Mouse (Mus musculus) E14TG2a.4 (cell line): ENCODE results near the gene Otop3.

Experiments
- H3K27me3 ChIP-seq: 2 replicates; pipeline ENCODE4 v1.6.1; 2014; ENCODE audit warnings: low read length, control low read depth; ENCODE audit not compliant: insufficient read depth
- H3K36me3 ChIP-seq: 2 replicates; pipeline ENCODE4 v1.6.1; 2014; ENCODE audit warnings: low read length, control low read depth; ENCODE audit not compliant: insufficient read depth
- H3K4me1 ChIP-seq: replicated peaks from 2 replicates; pipeline ENCODE4 v1.6.1; 2014; ENCODE audit warnings: low read depth, low read length, control low read depth
- H3K4me3 ChIP-seq: replicated peaks from 2 replicates; pipeline ENCODE4 v1.5.1; 2014; ENCODE audit warnings: mild to moderate bottlenecking, low read length
- H3K9me3 ChIP-seq: 2 replicates; pipeline ENCODE4 v1.6.1; 2014; ENCODE audit warnings: low read length, control low read depth
- CTCF ChIP-seq: conservative IDR thresholded peaks from 2 replicates; pipeline ENCODE4 v1.5.1; 2014; ENCODE audit warnings: low read length
- NANOG ChIP-seq: IDR thresholded peaks from 2 replicates; pipeline ENCODE4 v1.6.1; 2014; ENCODE audit warnings: borderline replicate concordance, low read length, mixed read lengths
- POU5F1 ChIP-seq: IDR thresholded peaks from 2 replicates; pipeline ENCODE4 v1.6.1; 2014; ENCODE audit warnings: low read length, borderline replicate concordance

The Otop3 gene

GRCm38 (mm10) chr11:115334531-115334930 lies at the start of gene Otop3:
Gene Otop3, plus strand, starts transcription at chr11:115334731.
- H3K36me3 ChIP-seq: no peaks in the 10 kb centered on the region
- TF ChIP-seq NANOG: no peak
- no peak for TF ChIP-seq CTCF
- TF ChIP-seq POU5F1: no peak
- H3K9me3 ChIP-seq: no peaks in the 10 kb centered on the region
- peaks cover 19% of the 10 kb centered on the region for H3K4me1 ChIP-seq
- peaks cover 90% of the 10 kb centered on the region for H3K27me3 ChIP-seq
- peak within 1 kb of the TSS; percentile 32; the same call in 1 of the 2 replicates for H3K4me3 ChIP-seq

- TF ChIP-seq CTCF (no peak), NANOG (no peak), POU5F1 (no peak)
- H3K9me3 ChIP-seq: no peaks in the 10 kb centered on the region
- peaks cover 36% of the 10 kb centered on the region for H3K4me1 ChIP-seq
- no peak overlapping the region for H3K4me3 ChIP-seq
- H3K27me3 ChIP-seq: no peaks in the 10 kb centered on the region
- H3K36me3 ChIP-seq: no peaks in the 10 kb centered on the region
These were observed 49.2 kb upstream of the Otop3 start for GRCm38 (mm10) chr11:115285282-115285681.

GRCm38 (mm10) chr11:115286201-115286993 lies 48.1 kb upstream of the Otop3 start:
- no peaks in the 10 kb centered on the region for H3K27me3 ChIP-seq
- no peaks in the 10 kb centered on the region for H3K9me3 ChIP-seq
- H3K4me1 ChIP-seq: peaks cover 41% of the 10 kb centered on the region
- TF ChIP-seq NANOG: no peak
- no peak for TF ChIP-seq CTCF
- TF ChIP-seq POU5F1: no peak
- H3K4me3 ChIP-seq: peak overlapping the region; percentile 45; the same call in 1 of the 2 replicates
- no peaks in the 10 kb centered on the region for H3K36me3 ChIP-seq

- TF ChIP-seq NANOG (no peak), CTCF (no peak), POU5F1 (no peak)
- no peaks in the 10 kb centered on the region for H3K27me3 ChIP-seq
- no peaks in the 10 kb centered on the region for H3K36me3 ChIP-seq
- H3K9me3 ChIP-seq: no peaks in the 10 kb centered on the region
- H3K4me3 ChIP-seq: no peak overlapping the region
- H3K4me1 ChIP-seq: peaks cover 51% of the 10 kb centered on the region
These were observed 47.1 kb upstream of the Otop3 start for GRCm38 (mm10) chr11:115287386-115287785.

- H3K36me3 ChIP-seq: no peaks in the 10 kb centered on the region
- H3K27me3 ChIP-seq: no peaks in the 10 kb centered on the region
- no peaks in the 10 kb centered on the region for H3K9me3 ChIP-seq
- TF ChIP-seq CTCF (no peak), POU5F1 (no peak), NANOG (no peak)
- peaks cover 59% of the 10 kb centered on the region for H3K4me1 ChIP-seq
- H3K4me3 ChIP-seq: no peak overlapping the region
These were observed 46.2 kb upstream of the Otop3 start for GRCm38 (mm10) chr11:115288305-115288704.

GRCm38 (mm10) chr11:115289885-115290284 lies 44.6 kb upstream of the Otop3 start:
- no peaks in the 10 kb centered on the region for H3K9me3 ChIP-seq
- TF ChIP-seq POU5F1 (no peak), CTCF (no peak), NANOG (no peak)
- H3K4me3 ChIP-seq: no peak overlapping the region
- H3K4me1 ChIP-seq: peaks cover 68% of the 10 kb centered on the region
- H3K36me3 ChIP-seq: no peaks in the 10 kb centered on the region
- no peaks in the 10 kb centered on the region for H3K27me3 ChIP-seq

GRCm38 (mm10) chr11:115290314-115290713 lies 44.2 kb upstream of the Otop3 start:
- peaks cover 64% of the 10 kb centered on the region for H3K4me1 ChIP-seq
- no peak overlapping the region for H3K4me3 ChIP-seq
- H3K36me3 ChIP-seq: no peaks in the 10 kb centered on the region
- no peaks in the 10 kb centered on the region for H3K9me3 ChIP-seq
- no peak for TF ChIP-seq POU5F1
- TF ChIP-seq CTCF: no peak
- no peak for TF ChIP-seq NANOG
- no peaks in the 10 kb centered on the region for H3K27me3 ChIP-seq

GRCm38 (mm10) chr11:115290919-115291318 lies 43.6 kb upstream of the Otop3 start:
- TF ChIP-seq NANOG (no peak), CTCF (no peak), POU5F1 (no peak)
- H3K36me3 ChIP-seq: no peaks in the 10 kb centered on the region

More at GRCm38 (mm10) chr11:115290919-115291318, 43.6 kb upstream of the Otop3 start:
- Histone ChIP-seq H3K27me3 (peaks cover 4% of the 10 kb centered on the region; the same call in 1 of the 2 replicates), H3K4me3 (no peak overlapping the region), H3K9me3 (no peaks in the 10 kb centered on the region), H3K4me1 (peaks cover 64% of the 10 kb centered on the region)
